Mouse (Mus musculus): ENCODE results near the gene Dmkn.
"Not testable (repeated sequence)": the region's sequence is repeated elsewhere in the genome, so short reads cannot be mapped to it uniquely, and the experiment has no call there.

Gene Dmkn

DNA sequence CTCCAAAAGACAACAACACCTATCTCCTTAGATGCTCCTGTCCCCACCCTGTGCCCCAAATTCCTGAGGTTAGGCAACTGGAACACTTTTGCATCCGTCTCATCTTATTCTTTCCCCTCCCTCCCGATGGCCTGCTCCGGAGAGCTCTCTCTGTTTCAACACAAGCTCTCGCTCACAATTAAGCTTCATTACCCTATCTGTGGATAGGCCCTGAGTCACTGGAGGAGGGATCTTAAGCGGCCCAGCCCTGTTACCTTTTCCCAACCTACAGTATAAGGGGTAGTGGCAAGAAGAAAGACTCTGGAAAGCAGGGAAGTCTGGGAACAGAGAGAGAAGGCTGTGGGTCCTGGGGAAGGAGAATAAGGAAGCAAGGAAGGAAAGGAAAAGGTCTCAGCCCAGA lies at the start of gene Dmkn:
TSS of gene Dmkn (plus strand) at position 301 of the 400 bp plus-strand sequence.
- no peak for DNase-seq (ENCODE audit: low read depth, low spot score)

DNA sequence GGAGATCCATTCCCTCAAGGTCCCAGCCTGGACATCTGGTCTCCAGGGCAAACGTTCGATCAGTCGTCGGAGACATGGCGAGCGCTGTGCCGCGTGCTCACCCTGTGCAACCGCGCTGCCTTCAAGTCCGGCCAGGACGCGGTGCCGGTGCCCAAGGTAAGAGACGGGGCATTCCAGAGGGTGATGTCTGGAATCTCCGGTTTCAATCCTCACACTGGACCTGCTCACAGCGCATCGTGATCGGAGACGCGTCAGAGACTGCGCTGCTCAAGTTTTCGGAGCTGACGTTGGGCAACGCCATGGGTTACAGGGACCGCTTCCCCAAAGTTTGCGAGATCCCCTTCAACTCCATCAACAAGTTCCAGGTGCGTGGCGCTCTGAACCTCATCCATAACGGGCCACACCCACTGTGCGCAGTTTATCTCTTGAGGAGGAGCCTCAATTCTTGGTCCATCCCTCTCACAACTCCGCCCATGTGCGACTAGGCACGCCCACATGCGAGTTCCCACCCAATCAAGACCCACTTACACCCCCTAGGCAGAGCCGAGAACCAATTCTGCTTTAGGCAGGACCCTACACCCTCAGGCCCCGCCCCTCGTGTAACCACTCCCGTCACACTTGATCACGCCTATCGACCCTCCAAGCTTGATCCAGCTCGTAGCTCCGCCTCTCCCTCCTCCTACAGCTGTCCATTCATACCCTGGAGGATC lies 46.4 kb upstream of the Dmkn start:
- DNase-seq (ENCODE audit: low read depth, low spot score): peak; percentile 100

DNA sequence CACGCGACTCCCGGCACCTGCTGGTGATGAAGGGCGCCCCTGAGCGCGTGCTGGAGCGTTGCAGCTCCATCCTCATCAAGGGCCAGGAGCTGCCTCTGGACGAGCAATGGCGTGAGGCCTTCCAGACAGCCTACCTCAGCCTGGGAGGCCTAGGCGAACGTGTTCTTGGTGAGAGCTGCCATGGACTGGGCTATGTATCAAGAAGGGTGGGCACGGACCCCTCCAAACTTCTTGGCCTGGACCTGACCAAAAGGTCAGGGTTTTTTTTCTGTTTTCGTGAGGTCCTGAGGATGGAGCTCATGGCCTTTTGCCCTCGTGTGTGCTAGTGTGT lies 45.9 kb upstream of the Dmkn start:
- DNase-seq (ENCODE audit: low read depth, low spot score): no peak

DNA sequence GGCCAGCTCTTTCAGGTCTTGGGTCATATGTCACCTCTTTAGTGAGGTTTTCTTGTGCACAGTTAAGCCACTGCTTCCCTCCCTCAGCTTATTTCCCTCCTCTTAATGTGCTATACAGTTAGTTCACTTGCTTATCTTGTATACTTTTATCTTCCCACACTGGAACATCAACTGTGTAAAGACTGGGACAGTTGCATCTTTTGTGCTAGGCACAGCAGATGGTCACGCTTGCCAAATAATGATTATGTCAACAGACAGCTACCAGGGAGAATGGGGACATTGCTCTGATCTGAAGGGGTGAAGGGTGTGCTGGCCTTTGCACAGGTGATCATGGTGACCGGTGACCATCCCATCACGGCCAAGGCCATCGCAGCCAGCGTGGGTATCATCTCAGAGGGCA lies 43.9 kb upstream of the Dmkn start:
- DNase-seq (ENCODE audit: low read depth, low spot score): no peak

DNA sequence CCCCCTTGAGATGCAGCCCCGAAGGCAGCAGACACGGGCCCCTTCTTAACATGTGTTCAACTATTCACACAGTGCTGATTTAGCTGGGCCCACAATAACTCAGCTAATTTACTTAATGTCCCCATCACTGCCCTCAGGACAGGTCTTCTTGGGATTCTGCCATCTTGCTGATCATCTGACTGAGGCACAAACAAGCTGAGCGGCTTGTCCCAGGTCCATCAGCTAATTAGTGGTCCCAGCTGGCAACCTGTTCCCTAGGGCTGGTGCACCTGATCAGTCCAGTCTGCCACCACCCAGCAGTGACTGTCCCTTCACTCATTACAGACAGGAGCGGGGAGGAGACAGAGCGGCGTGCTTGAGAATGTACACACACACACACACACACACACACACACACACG lies 42.3 kb upstream of the Dmkn start:
- no peak for DNase-seq (ENCODE audit: low read depth, low spot score)

DNA sequence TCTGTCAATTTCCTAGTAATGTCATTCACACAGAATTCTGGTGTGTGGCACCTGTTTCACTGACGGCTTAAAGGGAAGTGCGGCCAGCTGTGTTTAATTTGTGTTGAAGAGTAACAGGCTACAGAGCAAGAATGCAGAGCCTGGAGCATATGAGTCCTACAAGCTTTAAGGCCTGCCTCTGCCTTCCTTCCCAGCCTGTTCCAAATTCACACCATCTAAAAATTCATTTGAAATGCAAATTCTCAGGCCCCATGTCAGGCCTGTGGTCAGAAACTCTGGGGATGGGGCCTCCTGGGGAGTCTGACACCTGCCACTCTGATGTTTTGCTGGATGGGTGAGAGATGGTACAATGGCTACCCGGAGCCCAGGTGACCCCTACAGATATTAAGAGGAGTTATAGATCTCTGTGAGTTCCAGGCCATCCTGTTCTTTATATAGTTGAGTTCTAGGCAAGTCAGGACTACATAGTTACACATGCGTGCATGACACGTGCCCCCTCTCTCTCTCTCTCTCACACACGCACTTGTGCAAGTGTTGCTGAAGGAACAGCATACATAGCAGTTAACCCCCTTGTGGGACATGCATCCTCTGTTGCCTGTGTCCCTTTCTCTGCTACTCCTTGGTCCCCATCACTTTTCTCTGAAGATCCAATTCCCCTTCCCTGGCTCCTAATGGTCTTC lies 40.1 kb upstream of the Dmkn start:
- no peak for DNase-seq (ENCODE audit: low read depth, low spot score)

DNA sequence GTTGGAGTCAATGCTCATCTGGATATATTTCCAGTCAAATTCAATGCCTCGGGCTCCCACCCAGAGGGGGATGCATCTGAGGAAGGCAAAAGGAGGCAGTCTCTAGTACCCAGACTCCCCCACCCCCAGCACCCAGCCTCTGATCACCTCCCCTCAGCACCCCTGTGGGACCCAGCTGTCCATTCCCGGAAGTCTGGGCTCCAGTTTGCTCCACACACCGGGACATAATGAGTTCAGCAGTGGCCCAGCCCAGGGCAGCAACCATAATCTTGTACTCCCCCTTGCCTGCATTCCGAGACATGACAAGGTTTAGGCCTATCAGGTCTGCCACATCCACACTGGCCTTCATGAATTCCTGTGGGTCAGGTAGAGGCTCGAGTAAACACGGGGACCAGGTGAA lies 35.3 kb upstream of the Dmkn start:
- DNase-seq (ENCODE audit: low read depth, low spot score): no peak

DNA sequence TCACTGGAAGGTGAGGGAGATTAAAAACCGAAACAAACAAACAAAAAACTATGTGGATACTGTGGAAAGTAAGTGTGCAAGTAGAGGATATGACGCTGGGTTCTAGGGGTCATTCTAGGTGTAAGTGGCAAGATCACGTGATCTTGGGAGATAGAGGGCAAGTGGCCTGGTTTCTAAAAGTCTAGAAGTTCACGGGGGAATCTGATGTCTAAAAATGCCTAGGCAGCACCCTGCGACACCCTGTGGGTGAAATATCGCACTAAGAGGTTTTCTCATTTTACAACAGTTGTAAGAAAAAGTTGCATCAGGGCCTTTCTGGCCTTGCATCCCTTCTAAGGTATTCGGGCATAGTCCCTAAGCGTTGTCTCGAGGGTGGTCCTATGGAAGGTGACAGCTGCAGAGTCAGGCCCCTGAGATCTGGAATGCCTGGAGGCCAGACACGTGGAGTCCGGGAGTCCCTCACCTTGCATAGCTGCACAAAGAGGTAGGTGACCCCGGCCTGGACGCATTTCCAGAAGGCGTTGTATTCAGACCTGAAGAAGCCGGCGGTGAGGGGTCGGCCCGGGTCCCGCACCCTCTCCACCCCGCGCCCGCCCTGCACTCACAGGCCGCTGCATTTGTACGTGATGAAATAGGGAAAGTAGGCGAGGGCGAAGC lies 34.7 kb upstream of the Dmkn start:
- DNase-seq (ENCODE audit: low read depth, low spot score): no peak

DNA sequence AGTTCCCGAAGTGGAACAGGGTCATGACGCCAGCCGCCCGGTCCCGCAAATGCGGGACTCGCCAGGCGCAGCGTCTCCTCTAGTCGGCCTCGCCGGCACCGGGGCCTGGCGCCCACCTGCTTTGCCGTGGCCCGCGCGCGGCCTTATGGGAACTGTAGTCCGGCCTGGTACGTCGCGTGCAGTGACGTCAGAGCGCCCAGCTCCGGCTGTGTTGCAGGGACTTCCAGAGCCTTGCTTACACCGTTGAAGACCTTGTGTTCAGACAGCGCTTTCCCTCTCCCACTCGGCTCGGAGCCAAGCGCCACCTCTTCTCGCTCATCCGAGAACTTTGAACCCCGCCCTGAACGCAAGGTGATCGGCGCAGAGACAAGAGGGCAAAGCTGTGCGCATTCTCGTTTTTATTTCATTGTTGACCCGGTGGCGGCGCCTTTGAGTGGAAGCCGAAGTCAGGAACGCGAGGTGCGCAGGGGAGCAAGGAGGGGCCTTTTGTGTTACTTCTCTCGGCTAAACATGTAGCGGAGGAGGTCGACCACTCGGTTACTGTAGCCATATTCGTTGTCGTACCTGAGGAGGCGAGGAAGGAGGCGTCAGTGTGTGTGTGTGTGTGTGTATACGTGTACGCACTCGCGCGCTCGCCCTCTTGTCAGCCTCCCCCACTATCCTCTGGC lies 34.0 kb upstream of the Dmkn start, which contains the start of gene Tmem147:
TSS of gene Tmem147 (minus strand) at position 145 of the 668 bp plus-strand sequence.
- DNase-seq (ENCODE audit: low read depth, low spot score): peak; percentile 97

DNA sequence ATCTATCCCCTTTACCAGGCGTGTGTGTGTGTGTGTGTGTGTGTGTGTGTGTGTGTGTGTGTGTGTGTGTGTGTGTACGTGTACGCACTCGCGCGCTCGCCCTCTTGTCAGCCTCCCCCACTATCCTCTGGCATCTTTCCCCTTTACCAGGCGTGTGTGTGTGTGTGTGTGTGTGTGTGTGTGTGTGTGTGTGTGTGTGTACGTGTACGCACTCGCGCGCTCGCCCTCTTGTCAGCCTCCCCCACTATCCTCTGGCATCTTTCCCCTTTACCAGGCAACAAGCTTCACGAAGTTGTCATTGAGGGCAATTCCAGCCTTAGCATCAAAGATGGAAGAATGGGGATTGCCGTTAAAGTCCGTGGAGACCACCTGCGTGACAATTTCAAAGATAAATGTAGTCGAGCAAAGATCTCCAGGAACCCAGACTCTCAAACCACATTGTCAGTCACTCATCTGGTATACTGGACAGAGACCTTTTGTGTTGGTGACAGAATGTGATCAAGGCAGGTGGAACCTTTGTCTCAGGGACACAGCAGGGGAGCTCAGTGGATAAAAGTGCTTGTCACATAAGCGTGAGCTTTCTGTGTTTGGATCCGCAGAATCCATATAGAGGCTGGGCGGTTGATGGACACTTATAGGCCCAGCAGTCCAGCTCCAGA lies 33.4 kb upstream of the Dmkn start:
- DNase-seq (ENCODE audit: low read depth, low spot score): not testable (repeated sequence)

DNA sequence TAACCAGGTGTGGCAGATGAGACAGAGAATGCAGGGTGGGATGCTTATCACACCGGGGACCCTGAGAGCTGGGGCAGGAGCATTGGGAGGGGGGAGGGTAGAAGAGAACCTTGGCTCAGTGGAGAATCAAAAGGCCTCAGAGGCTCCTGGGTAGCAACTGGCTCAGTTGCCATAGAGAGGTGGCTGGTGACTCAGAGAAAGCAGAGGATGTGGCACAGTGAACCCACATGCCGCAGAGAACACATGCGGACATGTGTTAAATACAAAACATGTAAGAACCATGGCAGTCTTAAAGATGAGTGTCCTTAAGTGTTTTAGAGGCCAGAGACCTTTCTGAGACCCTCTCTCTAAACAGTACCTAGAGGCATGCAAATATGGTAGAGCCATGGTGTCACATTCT lies 27.3 kb upstream of the Dmkn start:
- peak; percentile 30 for DNase-seq (ENCODE audit: low read depth, low spot score)

DNA sequence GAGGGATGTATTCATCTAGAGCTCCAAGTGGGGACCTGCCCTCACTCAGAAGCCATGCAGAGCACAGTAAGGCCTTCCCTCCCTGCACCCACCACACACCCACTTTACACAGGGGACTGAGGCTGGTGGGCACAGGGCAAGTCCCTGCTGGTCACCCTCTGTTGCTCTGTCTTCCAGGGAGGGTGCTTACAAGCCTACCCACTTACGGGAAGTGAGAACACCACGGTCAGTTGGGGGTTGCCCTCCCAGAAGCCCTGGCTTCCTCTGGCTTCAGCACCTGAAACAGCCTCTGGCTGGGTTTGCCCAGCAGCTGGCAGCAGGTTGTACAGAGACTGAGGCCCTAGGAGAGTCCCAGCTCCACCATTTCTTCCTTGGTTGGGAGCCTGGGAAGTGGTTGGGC lies 21.0 kb upstream of the Dmkn start:
- DNase-seq (ENCODE audit: low read depth, low spot score): not testable (repeated sequence)

DNA sequence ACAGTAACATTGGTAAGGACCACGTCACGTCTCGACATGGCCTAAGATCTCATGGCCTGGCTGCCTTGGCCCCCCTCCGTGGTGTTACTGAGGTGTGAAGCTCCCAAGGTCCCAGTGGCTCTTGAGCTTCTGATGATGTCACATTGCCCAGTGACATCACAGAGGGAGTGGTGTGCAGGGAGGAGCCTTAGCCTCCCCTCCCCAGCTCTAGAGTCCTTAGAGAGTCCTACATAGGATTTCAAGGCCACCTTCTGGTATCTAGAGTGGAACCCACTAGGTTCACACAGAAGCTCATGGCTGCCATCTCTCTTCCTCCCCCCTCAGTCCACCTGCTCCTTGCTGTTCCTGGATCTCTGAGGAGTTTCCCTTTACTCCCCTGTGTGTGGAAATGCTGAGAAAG lies 19.9 kb upstream of the Dmkn start, which contains the start of gene Gapdhs:
TSS of gene Gapdhs (minus strand) at position 65 of the 400 bp plus-strand sequence.
- not testable (repeated sequence) for DNase-seq (ENCODE audit: low read depth, low spot score)

DNA sequence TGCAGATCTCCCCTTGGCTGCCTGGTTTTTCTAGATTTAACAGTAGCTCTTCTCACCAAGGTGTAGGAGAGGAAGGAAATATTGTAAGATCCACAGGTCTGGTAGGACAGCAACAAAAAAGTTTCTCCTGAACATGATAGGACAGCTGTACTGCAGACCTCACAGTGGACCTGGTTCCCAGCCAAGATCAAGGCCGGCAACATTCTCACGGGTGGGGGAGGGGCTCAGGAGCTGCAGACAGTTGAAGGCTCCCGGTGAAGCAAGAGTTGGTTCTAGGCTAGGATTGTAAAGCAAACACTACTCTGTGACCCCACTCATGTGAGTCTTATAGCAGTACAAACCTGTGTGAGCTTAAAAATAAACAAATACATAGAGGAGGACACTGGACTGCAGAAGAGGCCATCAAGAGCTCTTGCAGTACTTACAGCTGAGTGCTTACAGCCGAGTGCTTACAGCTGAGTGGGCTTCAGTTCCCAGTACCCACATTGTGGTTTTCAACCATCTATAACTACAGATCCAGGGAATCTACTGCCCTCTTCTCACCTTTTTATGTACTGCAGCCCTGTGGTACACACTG lies 19.4 kb upstream of the Dmkn start:
- DNase-seq (ENCODE audit: low read depth, low spot score): no peak

DNA sequence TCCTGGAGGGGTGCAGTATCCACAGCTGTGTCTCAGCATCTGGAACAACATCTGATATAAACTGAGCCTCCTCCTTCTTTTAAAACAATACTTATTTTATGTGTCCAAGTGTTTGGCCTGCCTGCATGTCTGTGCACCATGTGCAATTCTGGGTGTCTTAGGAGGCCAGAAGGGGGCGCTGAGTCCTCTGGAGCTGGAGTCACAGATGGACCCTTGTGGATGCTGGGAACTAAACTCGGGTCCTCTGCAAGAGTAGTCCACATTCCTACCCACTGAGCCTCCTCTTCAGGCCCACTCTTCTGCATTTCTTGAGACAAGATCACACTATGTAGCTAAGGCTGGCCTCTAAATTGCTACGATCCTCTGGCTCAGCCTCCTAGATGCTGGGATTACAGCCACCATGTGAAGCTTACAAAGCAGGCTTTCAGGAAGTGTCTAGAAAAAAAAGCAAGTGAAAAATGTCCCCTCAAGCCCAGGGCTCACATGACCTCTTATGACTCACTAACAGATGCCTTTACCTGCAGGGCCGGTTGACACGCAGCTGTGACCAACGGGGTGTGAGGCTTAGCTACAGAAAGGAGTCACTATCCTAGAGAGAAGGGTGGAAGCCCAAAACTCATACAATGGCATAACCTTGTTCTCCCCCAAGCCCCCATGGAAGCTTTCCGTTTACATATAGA lies 15.9 kb upstream of the Dmkn start:
- DNase-seq (ENCODE audit: low read depth, low spot score): peak; percentile 50

DNA sequence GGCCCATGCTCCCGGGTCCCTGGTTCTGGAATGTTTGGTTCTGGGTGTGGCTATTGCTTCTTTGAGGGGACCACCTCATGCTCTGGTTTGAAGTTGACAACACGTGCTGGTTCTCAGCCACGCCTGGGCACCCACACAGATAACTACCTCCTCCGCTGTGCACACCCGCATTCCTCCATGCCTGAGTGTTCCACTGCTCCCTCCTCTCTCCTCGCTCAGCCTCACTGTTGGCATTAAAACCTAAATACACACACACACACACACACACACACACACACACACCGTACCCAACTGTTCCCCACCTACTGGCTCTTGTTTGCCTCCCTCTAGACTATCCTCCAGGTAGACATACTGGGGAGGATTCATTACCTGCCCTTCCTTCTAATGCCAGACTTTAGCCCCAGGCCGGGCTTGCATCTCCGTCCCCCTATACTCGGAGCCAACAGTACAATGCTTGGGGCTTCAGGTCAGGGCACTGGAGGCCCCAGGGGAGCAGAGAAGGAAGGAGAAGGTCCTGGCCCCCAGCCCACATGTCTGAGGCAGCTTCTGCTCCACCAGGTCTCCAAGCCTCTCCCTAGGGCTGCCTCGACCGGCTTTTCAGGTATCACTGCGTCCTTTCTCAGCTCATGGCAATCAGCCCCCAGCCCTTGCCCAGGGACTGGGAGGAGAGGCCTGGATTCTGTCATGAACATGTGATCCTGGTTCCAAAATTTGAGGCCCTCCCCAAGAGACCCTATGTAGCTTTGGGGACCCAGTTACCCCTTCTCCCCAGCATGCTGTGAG lies 13.5 kb upstream of the Dmkn start:
- no peak for DNase-seq (ENCODE audit: low read depth, low spot score)

DNA sequence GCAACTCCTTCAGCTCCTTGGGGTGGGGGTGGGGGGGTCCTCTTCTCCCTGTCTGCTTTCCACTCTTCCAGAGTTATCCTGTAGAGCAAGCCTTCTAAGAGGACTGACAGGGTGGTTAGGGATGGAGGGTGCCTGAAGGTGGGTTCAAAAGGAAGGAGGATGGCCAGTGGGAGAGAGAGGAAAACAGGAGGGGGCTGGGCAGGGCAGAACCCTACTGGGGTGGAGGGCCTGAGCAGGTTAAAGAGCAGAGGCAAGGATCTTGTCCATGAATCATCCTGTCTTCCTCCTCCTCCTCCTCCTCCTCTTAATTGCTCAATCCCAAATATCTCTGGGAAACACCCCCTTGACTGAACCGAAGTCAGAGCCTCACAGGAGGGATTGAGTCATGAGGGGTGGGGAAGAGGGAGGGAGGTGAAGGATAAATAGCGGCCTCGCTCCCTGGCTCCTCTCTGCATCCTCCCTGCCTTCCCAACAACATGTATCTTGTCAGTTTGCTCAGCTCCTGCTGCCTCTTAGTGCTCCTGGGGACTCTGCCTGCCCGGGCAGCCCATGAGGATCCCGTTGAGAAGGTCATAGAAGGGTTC lies 12.4 kb upstream of the Dmkn start, which contains the start of gene Sbsn:
TSS of gene Sbsn (plus strand) at position 386 of the 584 bp plus-strand sequence.
- no peak for DNase-seq (ENCODE audit: low read depth, low spot score)

DNA sequence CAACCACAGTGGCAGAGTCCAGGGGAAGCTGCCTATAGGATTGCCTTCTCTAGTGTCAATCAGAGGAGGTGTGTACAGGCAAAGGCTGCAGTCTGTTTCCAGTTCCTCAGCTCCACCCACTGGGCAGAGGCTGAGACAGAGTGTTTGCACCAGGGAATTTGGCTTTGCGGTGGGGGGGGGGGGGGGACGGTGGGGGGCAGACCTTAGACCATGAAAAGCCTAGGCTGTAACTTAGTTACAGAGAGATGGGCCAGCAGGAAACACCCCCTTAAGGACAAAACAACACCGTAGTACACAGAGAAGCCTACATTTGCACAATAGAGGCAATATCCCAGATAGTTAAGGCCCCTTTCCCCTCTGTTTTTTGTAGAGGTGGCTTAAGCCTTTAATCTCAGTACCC lies 6.6 kb upstream of the Dmkn start:
- DNase-seq (ENCODE audit: low read depth, low spot score): peak; percentile 61

DNA sequence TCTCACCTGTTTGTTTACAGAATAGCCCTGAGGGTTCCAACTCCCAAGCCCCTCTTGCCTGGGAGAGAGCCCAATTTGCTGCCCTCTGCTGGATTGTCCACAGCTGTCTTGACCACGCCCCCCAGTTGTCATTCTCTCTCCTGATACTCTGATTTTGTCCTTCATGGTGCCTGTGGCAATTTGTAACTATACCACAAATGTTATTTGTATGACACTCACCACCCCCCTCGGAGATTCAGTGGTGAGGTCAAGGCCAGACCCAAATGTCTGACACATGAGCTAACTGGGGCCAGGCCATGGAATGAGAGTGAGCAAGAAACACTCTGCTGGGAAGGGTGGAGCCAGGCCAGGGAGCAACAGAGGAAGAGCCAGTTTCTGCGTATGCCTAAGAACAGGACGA lies 4.7 kb upstream of the Dmkn start:
- peak; percentile 44 for DNase-seq (ENCODE audit: low read depth, low spot score)

Data from ES-CJ7 (cell line).